Mouse (Mus musculus) ovary, adult 18-20 months (tissue): Measurements from ENCODE around the gene Tnr.

ENCODE experiments used
- DNase-seq: peaks from one replicate; pipeline ENCODE4 v3.0.0; 2022; ENCODE audit warnings: low spot score, mixed read lengths

Gene Tnr

GRCm38 (mm10) chr1:159717016-159717415, 193.4 kb downstream of the Tnr start:
- DNase-seq = no peak

- DNase-seq = no peak
These were observed 200.2 kb downstream of the Tnr start for GRCm38 (mm10) chr1:159723733-159724132.

GRCm38 (mm10) chr1:159729270-159729669, 205.7 kb downstream of the Tnr start:
- DNase-seq = no peak

GRCm38 (mm10) chr1:159730826-159731225, 207.3 kb downstream of the Tnr start:
- DNase-seq = no peak

- DNase-seq = no peak
These were observed 211.5 kb downstream of the Tnr start for GRCm38 (mm10) chr1:159735099-159735498.

GRCm38 (mm10) chr1:159739478-159739877, 215.9 kb downstream of the Tnr start:
- no peak for DNase-seq

- DNase-seq = no peak
These were observed 217.9 kb downstream of the Tnr start for GRCm38 (mm10) chr1:159741237-159742002.

- DNase-seq = no peak
These were observed 218.4 kb downstream of the Tnr start for GRCm38 (mm10) chr1:159742003-159742274.

GRCm38 (mm10) chr1:159743744-159744253, 220.2 kb downstream of the Tnr start:
- DNase-seq = no peak

- DNase-seq = no peak
These were observed 221.7 kb downstream of the Tnr start for GRCm38 (mm10) chr1:159745311-159745710.

- DNase-seq = no peak
These were observed 224.4 kb downstream of the Tnr start for GRCm38 (mm10) chr1:159747969-159748368.

GRCm38 (mm10) chr1:159750411-159750810, 226.8 kb downstream of the Tnr start:
- DNase-seq = no peak

- no peak for DNase-seq
These were observed 227.3 kb downstream of the Tnr start for GRCm38 (mm10) chr1:159750876-159751275.

- DNase-seq = no peak
These were observed 237.4 kb downstream of the Tnr start for GRCm38 (mm10) chr1:159760970-159761369.

- no peak for DNase-seq
These were observed 240.3 kb downstream of the Tnr start for GRCm38 (mm10) chr1:159763901-159764300.

- no peak for DNase-seq
These were observed 241.3 kb downstream of the Tnr start for GRCm38 (mm10) chr1:159764897-159765296.

GRCm38 (mm10) chr1:159769948-159770347, 246.4 kb downstream of the Tnr start:
- DNase-seq = no peak

GRCm38 (mm10) chr1:159773671-159774070, 250.1 kb downstream of the Tnr start:
- no peak for DNase-seq

- no peak for DNase-seq
These were observed 251.6 kb downstream of the Tnr start for GRCm38 (mm10) chr1:159775168-159775567.

GRCm38 (mm10) chr1:159777107-159777506, 253.5 kb downstream of the Tnr start:
- DNase-seq = no peak

- DNase-seq = no peak
These were observed 255.9 kb downstream of the Tnr start for GRCm38 (mm10) chr1:159779424-159779823.

- no peak for DNase-seq
These were observed 260.3 kb downstream of the Tnr start for GRCm38 (mm10) chr1:159783842-159784241.

GRCm38 (mm10) chr1:159788312-159788711, 264.7 kb downstream of the Tnr start:
- no peak for DNase-seq

GRCm38 (mm10) chr1:159792546-159792945, 269.0 kb downstream of the Tnr start:
- no peak for DNase-seq
